Mouse (Mus musculus) ES-Bruce4 (cell line): ENCODE data around the gene Cabp4.

Source experiments
- CTCF ChIP-seq: IDR thresholded peaks from one replicate; pipeline ENCODE4 v1.8.1; 2011; ENCODE audit warnings: low read depth, low read length
- EP300 ChIP-seq: IDR thresholded peaks from 2 replicates; pipeline ENCODE4 v1.6.1; 2011; ENCODE audit warnings: low read depth, low read length; ENCODE audit not compliant: insufficient read depth
- POLR2A ChIP-seq: IDR thresholded peaks from one replicate; pipeline ENCODE4 v1.8.1; 2011; ENCODE audit warnings: low read length; ENCODE audit not compliant: insufficient read depth

GRCm38 (mm10) chr19:4170723-4171392, 27.0 kb upstream of the Cabp4 start:
- TF ChIP-seq EP300: no peak
- TF ChIP-seq CTCF: no peak
- no peak for TF ChIP-seq POLR2A
